Mouse (Mus musculus): ENCODE measurements at regions not wholly inside any gene's neighbourhood (a gene's known extent, or its start where the extent isn't known, plus 50 kb on each side); places are given as distances from the start of the nearest gene placed in this dataset.
"Not testable (repeated sequence)": the region's sequence is repeated elsewhere in the genome, so short reads cannot be mapped to it uniquely, and the experiment has no call there.

DNA sequence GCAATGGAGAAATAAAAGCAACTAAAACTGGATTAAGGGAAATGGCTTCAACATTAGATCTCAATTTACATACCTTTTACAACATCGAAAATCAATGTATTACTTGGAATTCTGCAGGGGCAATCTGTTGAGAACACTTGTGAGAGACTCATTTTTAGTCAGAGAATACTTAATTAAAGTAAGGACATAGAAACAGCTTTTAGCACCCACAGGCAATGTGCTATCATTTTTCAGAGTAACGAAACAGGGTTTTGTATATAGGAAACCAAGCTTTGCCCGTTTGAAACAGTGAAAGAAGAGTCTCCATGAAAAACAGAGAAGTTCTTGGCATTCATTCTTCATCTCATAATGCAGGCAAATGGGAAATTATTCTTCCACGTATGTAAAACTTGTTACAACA, 196.4 kb downstream of the Tdrd3 start:
- no peak for DNase-seq (ENCODE audit: low spot score in 2 of 2)

DNA sequence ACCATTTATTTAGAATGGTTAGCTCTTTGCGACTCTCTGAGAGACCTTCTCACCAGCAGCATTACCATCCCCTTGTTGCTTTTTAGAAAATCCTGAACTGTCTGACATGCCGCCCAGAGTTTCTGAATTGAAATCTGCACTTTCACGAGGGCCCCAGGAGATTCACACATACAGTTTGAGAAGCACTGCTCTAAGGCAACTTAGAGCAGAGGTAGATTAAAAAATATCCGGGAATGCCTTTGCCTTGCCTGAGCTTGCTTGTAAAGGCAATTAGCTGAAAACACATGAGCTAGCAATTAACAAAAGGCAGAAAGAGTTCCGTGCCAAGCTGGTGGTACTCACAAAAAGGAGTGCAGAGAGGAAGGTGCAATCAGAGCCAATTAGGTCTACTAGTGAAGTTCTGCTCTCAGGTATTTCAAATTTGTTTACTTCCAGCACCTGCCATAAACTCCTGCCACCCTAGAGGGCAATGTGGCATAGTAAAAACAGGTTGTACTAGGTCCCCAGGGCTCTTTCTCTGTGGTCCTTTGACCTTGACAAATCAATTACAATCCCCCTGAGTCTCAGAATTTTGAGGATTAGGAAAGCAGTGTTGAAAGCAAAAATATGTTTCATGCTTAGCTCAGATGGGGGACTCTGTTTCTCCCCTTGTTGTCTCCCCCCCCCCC, 203.1 kb downstream of the Tdrd3 start:
- DNase-seq (ENCODE audit: low spot score in 2 of 2): no peak

DNA sequence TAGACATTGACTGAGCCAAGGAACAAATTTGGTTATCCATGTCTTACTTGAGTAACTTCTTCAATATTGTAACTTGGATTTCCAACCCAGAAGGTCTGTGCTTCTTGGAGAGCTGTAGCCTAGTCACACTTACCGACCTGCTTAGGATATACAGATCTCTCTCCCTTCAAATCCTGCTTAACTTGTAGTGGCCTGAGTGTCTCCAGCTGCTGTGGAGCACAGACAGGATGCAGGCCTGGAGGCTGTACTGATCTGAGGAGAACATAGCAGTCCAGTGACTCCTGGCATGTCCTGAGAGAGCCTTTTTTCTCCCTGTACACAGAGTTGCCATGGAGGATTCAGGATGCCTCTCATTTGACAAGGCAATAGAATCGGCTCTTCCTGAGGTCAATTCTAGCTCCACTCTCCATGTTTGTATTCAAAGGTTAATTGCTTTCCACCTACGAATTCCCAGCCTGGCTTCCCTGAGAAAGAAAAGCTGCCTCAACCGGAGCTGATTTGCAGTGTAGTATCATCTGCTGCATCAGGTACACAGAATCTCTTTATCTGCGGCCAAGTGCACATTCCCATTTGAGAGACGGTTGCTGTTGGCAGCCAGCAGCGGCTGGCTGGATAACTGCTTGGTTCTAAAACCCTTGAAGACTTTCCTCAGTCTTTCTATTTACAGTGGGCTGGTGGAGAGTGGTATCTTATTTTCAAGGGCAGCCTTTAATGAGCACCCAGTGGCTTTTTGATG, 214.8 kb downstream of the Tdrd3 start:
- DNase-seq (ENCODE audit: low spot score in 2 of 2): no peak

DNA sequence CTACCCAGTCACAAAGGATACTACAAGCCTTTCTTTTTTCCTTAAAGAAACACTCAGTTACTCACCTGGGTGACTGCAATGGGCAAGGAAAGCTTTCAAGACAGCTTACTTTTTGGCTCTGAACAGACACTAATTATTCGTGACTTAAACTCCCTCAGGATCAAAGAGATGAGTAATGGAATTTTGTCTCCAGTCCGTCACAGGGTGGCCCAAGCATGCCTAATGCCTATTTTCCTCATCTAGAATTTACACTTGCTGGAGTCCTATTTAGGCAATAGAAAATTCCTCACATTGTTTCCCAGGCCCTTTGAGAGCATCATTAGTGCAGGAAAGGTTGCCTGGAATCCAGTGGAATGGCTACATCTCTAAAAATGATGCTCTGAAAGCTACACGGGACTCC, 218.2 kb downstream of the Tdrd3 start:
- no peak for DNase-seq (ENCODE audit: low spot score in 2 of 2)

DNA sequence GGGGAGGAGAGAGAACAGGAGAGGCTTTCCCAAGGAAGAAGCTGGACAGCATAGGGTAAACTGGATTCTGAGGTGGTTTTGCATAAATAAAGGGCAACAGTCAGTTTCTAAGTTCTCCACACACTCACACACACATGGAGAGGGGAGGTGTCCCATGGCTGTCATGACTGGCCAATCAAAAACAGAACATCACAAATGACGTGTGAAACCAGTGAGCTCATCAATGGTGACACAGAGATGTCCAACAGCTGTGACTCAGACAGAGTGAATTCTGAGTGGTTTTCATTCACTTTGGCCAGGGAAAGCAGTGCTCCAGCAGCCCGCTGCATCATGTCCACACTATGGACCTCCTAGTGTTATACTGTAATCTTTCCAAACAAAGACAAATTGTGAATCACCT, 220.7 kb downstream of the Tdrd3 start:
- no peak for DNase-seq (ENCODE audit: low spot score in 2 of 2)

DNA sequence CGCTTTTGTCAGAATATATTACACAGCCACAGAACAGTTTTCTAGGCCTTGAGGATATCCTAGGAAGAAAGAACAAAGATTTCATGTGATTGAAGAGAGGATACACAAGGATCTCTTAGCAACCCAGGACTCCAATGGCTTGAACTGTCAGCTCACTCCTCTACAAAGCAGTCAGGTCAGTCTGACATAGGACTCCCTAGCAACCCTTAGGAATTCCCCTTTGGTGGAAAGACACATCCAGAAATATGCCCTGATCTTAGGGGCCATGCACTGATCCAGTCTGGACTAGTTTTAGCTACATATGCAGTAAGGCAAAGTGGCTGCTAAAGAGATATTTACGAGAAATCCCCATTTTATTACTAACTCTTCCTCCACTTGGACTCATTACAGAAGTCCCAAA, 251.5 kb downstream of the Tdrd3 start:
- DNase-seq (ENCODE audit: low spot score in 2 of 2): no peak

DNA sequence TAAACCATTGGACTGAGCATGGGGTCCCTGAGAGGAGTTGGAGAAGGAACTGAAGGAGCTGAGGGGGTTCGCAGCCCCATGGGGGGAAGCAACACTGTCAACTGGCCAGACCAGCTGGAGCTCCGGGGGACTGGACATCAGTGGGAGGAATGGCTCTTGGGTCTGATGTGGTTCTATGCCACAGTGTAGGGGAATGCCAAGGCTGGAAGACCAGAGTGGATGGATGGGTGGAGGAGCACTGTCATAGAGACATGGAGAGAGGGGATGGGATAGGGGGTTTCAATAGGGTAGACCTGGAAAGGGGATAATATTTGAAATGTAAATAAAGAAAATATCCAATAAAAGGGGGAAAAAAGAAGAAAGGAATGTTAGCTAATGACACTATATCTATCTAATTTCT, 253.1 kb downstream of the Tdrd3 start:
- DNase-seq (ENCODE audit: low spot score in 2 of 2): no peak

DNA sequence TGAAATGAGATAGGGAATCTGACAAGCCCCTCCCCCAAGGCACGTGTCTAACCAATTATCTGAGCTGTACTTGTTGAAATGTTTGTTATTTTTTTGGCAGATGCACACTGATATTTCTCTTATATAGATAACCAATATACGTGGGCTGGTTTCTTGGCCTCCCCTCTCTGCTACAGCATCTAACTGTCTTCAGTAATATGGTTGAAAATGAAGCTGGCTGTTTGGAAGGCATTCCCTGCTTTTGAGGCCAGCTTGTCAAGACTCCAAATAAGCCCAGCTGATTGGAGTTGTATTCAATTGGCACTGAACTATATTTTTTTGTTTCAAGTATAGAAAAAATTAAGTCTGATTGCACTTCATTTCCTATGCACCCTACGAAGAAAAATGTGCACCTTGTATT, 264.3 kb downstream of the Tdrd3 start:
- DNase-seq (ENCODE audit: low spot score in 2 of 2): no peak

DNA sequence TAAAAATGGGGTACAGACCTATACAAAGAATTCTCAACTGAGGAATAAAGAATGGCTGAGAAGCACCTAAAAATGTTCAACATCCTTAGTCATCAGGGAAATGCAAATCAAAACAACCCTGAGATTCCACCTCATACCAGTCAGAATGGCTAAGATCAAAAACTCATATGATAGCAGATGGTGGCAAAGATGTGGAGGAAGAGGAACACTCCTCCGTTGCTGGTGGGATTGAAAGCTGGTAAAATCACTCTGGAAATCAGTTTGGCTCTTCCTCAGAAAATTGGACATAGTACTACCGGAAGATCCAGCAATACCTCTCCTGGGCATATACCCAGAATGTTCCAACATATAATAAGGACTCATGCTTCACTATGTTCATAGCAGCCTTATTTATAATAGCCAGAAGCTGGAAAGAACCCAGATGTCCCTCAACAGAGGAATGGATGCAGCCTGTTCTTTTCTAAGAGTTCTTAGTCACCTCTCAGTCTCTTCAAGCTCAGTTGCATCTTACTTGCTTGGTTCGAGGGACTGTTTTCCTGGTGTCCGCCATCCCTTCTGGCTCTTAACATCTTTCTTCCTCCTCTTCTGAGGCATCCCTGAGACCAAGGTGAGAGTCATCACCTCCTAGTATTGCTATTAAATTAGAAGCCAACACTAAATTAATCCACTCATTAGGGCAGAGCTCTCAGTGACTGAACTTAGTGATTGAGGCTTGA, 266.8 kb downstream of the Tdrd3 start:
- not testable (repeated sequence) for DNase-seq (ENCODE audit: low spot score in 2 of 2)

DNA sequence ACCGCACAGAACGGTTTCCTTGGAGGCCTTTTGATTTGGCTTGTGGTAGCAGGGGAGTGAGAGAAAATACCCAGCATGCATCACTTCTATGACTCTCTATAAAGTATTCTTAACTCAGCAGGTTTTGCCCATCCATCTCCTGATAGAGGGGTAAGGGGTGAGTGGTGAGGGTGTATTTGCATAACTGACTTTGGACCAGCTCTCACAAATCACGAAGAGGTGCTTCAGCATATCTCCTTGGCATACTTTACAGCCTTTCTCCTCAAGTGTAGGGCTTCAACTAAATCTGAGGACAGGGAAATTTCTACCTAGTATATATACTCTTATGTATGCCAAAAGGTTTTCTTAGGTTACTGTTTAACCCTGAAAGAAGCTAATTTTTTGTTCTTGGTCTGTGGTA, 273.4 kb downstream of the Tdrd3 start:
- DNase-seq (ENCODE audit: low spot score in 2 of 2): no peak

DNA sequence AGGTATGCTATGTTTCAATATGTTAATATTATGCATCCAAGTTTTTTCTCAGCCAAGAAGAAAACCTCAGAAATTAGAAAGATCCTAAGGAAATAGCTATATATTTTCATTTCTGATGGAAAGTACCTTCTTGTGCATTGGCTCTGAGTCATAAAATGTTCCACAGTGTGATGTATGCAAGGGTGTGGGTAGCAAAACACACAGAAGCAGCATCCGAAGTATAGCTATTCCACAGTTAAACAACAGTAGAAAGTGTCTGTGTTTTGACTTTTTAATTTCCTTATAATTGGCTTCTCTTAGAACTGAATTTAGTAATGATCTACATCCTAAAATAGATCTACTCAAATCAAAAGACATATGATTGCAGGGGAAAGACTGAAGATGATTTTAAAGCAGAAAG, 320.0 kb downstream of the Tdrd3 start:
- no peak for DNase-seq (ENCODE audit: low spot score in 2 of 2)

DNA sequence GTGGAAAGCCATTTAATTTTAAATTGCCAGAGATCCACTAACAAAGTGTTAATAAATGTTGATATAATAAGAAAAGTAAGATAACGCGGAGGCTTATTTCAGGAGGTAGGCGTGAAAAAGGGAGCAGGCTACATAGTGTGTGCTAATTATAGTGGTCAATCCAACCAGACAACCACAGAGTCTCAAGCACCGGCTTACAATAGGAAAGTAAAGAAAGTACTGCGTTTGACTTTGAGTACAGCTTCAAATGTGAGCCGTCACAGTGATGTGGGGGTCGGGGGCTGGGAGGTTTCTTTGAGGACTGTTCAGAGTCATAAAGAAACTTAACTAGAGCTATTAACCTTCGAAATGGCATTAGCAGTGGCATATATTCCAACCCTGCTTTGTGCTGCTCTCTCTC, 329.1 kb downstream of the Tdrd3 start:
- no peak for DNase-seq (ENCODE audit: low spot score in 2 of 2)

DNA sequence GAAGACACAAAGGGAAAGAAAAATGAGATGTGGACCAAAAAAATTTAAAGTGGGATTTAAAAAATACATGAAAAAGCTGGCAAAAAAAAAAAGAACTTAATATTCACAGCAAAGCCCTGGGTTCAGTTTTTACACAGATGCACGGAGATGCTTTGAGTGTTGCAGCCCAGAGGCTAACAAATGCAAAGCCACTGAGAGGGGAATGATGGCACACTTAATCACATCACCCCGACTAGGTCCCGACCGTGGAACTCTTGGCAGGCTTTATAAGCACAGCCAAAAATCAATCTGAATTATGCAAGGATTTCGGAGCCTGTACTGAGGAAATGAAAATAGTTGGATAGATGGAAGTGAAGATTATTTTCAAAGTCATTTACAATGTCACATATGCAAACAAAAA, 329.6 kb downstream of the Tdrd3 start:
- no peak for DNase-seq (ENCODE audit: low spot score in 2 of 2)

DNA sequence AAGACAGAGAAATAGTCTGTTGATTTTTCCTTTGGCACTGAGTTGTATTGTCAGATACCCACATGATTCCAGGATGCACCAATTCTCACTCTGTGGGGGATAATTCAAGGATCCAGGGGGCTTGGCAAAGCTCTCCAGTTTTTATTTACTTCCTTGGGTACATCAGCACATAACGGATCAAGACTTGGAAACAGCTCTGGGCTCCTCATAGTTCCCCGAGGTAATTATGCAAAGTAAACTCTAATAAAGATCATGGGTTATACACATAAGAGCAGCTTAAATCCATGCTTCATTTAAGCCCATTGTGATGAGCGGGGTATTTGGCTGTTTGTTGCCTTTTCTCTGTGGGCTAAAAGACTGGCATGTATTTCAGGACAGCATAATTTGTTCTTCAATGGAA, 332.6 kb downstream of the Tdrd3 start:
- DNase-seq (ENCODE audit: low spot score in 2 of 2): no peak

DNA sequence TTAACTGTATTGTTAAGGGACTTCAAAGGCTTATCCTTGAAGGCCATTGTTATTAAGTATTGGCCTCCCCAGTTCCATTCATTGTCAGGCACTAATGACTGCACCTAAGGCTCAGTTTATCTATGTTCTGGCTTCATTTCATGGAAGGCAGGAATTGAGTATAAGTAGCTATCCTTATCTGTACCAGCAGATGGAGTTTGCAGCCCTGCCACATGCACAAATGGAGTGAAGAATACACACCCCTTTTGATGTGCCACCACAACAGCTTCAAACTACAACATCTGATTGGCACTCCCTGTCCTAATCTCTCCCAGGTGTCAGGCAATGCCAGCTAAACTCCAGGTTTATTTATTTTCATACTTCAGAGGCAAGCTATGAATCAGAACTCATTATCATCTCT, 333.3 kb downstream of the Tdrd3 start:
- DNase-seq (ENCODE audit: low spot score in 2 of 2): no peak

DNA sequence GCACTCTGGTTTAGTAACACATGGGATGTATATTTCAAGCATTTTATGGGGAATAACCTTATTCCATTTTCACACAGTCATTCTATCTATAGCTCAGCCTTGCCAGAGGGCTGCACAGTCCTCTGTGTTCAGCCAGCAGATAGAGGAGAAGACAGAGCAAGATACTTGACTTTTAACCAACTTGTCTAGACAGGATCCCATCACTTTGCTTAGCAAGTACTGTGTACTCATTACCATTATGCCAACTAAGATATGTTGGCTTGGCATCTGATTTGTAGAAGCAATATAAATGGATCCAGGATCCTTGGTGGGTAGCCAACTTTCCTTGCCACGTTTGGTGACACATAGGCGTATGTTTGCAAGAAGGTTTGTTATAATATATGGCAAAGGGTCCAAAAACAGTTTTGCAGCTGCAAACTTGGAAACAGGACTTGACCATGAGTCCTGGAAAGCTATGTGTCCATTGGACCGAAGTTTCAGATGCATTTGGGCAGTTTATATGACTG, 334.3 kb downstream of the Tdrd3 start:
- no peak for DNase-seq (ENCODE audit: low spot score in 2 of 2)

DNA sequence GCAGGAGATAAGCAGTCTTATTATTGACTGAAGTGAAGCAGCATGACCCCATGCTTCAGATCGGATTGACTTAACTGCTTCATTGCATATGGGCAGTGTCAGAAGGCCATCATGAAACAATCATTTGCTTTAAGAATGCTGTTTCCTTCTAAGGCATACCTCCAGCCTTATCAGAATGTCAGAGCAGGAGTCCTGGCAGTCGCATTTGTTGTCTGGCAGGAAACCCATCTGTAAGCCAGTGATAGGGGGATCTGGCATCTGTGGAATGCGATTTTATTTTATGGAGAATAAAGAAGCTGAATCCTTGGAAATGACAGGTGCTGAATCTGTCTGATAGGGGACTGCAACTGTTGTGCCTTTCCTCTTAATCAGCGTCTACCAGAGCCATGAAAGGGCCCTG, 338.3 kb downstream of the Tdrd3 start:
- no peak for DNase-seq (ENCODE audit: low spot score in 2 of 2)

DNA sequence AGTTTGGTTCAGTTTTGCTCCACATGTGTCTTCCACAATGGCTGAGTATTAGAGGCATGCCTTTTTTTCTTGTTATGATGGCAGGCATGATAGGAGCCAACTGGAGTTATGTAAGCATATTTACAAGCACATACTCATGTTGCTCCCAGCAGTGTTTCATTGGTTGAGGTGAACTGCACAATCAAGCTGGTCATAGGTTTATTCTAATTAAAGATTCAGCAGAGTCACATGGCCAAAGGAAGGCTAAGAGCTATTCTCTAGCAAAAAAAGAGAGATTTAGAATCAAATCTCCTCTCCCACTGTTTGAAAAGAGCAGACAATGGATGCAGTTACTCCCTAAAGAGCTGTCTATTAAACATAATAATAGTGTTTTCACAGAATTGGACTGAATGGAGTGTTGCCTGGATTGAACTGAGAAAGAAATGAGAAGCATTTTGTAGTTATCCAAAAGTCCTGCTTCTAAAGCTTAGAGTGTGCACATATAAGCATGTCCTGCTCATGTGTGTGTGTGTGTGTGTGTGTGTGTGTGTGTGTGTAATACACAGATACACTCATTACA, 359.0 kb downstream of the Tdrd3 start:
- DNase-seq (ENCODE audit: low spot score in 2 of 2): no peak

DNA sequence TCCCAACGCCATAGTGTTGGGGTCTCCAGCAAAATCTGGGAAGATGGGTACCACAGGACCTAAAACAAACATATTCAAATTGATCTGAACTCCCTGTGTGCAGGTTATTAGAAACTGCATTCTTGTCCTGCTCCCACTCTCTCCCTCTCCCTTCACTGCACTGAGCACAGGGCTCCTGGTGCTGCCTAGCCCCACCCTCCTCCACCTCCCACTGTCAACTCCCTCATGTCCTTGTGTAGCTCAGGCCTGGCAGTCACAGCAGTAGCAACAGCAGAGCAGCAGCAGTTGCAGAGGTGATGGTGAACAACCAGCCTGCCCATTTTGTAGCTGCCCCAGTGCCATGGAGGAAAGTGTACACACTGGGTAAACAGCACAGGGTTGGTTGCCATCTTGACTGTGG, 383.4 kb downstream of the Tdrd3 start:
- no peak for DNase-seq (ENCODE audit: low spot score in 2 of 2)

DNA sequence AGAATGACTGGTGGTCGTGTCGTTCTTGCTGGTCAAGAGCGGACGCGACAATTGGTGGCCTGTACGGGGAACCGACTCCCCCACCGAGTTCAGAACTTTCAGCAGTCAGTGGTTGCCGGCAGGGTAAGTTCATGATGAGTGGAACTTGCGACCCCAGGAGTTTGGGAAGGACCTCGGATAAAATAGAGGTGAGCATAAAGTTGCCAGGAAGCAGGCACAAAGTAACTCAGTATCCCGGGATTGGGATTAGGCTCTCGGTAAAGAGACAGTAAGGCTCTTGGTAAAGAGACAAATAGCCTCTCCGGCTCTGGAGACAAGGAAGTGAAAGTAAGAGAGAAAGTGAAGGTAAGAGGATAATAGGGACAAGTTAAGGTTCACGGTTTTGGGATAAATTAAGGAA, 393.2 kb downstream of the Tdrd3 start:
- DNase-seq (ENCODE audit: low spot score in 2 of 2): peak in 1 of 2 experiments; percentile 4

DNA sequence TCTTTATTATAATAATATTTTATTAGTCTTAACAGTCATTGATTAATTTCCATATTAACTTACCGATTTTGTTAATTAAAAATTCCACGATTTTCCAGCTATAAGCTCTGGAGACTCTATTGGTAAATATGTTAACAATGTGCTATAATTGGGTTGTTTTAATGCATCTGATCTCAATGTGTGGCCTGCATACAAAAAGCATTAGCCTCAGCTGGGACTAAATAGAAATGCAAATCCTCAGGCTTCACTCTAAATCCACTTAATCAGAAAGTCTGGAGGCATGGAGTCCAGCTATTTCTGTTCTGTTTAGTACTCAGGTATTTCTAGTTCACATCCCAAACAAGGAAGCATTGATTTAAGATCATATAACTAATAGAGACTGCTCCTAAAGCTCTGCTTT, 427.7 kb downstream of the Tdrd3 start:
- DNase-seq (ENCODE audit: low spot score in 2 of 2): no peak

DNA sequence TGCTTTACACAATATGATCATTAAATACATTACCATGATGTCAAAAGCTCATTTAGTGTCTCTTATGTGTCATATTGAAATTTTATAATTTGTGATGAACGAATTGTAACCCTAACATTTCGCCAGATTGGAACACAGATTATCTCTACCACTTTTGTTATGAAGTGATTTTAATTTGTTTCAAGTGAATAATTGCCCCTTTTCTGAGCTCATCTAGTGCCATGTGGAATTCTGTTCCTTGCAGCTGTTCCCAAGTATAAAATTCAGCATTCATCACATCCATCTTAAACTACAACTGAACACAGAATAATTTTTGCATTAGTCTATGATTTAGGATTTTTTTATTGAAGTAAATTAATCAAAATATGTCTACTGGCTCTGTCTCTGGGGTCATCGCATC, 445.0 kb downstream of the Tdrd3 start:
- DNase-seq (ENCODE audit: low spot score in 2 of 2): no peak

Measured in spleen, postnatal 14 days (tissue).